Mouse (Mus musculus) spleen, adult 2 months (tissue): ENCODE data around the gene Tmem243. TPM values are rescaled to one million over a fixed set of nuclear protein-coding genes. Genes with fewer than 3 reads are reported as not detected.

Source experiments
- DNase-seq, 2 experiments: peaks; one replicate each; pipeline versions ENCODE4 v3.0.0 to v3.0.0-alpha.2; 2012 to 2021; ENCODE audit warnings: low spot score in 2 of 2, low read depth in 1 of 2
- H3K27ac ChIP-seq: fragments of 200-500 bp; 2 replicates; pipeline ENCODE4 v1.5.1; 2012; ENCODE audit warnings: low read length, inconsistent platforms; ENCODE audit not compliant: insufficient read depth
- H3K27me3 ChIP-seq: fragments of 200-500 bp; 2 replicates; pipeline ENCODE4 v1.6.1; 2012; ENCODE audit warnings: mild to moderate bottlenecking, moderate library complexity, low read length, inconsistent platforms; ENCODE audit not compliant: control insufficient read depth, insufficient read depth
- H3K36me3 ChIP-seq: fragments of 200-500 bp; 2 replicates; pipeline ENCODE4 v1.6.1; 2012; ENCODE audit warnings: mild to moderate bottlenecking, low read length, inconsistent platforms; ENCODE audit not compliant: control insufficient read depth, insufficient read depth
- H3K4me1 ChIP-seq: fragments of 200-500 bp; 2 replicates; pipeline ENCODE4 v1.6.1; 2011; ENCODE audit warnings: inconsistent platforms; ENCODE audit not compliant: control insufficient read depth, insufficient read depth, insufficient read length
- H3K4me3 ChIP-seq: fragments of 200-500 bp; 2 replicates; pipeline ENCODE4 v1.5.1; 2011; ENCODE audit warnings: mild to moderate bottlenecking, inconsistent platforms; ENCODE audit not compliant: insufficient read depth, insufficient read length; ENCODE audit errors: extremely low read depth
- CTCF ChIP-seq: fragments of 200-500 bp; IDR thresholded peaks from 2 replicates; pipeline ENCODE4 v1.5.1; 2011; ENCODE audit warnings: mild to moderate bottlenecking, inconsistent platforms; ENCODE audit not compliant: insufficient read depth, insufficient read length, insufficient replicate concordance; ENCODE audit errors: extremely low read depth
- POLR2A ChIP-seq: fragments of 200-500 bp; IDR thresholded peaks from 2 replicates; pipeline ENCODE4 v1.6.1; 2011; ENCODE audit warnings: low read depth, low read length, inconsistent platforms
- WGBS: fragments of 180-500 bp; shearing (Covaris S2); methylation state at CpG from one replicate; pipeline ENCODE4 v1.1.7; 2018; 5-methylcytosine and 5-hydroxymethylcytosine counted together
- polyA plus RNA-seq: library from polyadenylated mRNA; depleted of rRNA; stranded (reverse); fragments of >200 nt; gene quantifications from 2 replicates; pipeline ENCODE4 v1.2.3, GENCODE M21; 2012; rRNA removed

The Tmem243 gene
- polyA plus RNA-seq, 1 experiment = 56.1 TPM

GRCm38 (mm10) chr5:9173295-9173694, 72.8 kb downstream of the Tmem243 start:
- TF ChIP-seq CTCF = no peak
- no peak for TF ChIP-seq POLR2A

DNA sequence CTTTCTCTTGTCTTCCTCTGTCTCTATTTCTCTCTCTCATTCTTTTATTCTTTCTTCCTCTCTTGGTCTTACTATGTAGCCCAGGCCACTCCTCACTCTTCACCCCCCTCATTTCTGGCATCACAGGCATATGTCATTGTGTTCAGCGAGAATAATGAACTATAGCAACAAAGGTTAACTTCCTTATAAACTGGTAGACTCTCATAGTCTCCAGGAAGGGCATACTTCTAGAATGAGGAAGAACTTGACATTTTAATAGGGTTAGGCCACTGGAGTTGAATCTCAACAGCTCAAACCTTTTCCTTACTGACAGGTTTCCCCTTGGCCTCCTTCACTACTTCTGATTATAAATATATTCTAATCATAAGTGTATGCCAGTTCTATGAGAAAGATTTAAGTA, 86.0 kb downstream of the Tmem243 start:
- no peak for DNase-seq
- Histone ChIP-seq H3K4me1 (no peaks in the 10 kb centered on the region), H3K27ac (no peak overlapping the region), H3K36me3 (no peaks in the 10 kb centered on the region), H3K4me3 (no peak overlapping the region), H3K27me3 (no peaks in the 10 kb centered on the region)
- TF ChIP-seq CTCF (no peak), POLR2A (no peak)
- 41% methylated on average over 1 of the region's 1 CpGs for WGBS

More at GRCm38 (mm10) chr5:9173295-9173694, 72.8 kb downstream of the Tmem243 start:
- H3K4me3 ChIP-seq = no peak overlapping the region
- no peak for DNase-seq
- WGBS = 45% methylated on average over 2 of the region's 2 CpGs
- H3K27me3 ChIP-seq = no peaks in the 10 kb centered on the region
- H3K4me1 ChIP-seq = no peaks in the 10 kb centered on the region
- H3K27ac ChIP-seq = no peak overlapping the region
- H3K36me3 ChIP-seq = no peaks in the 10 kb centered on the region

Other genes starting within 250 kb of the Tmem243 start
- gene Abcb4, start 207.0 kb upstream of the Tmem243 start, polyA plus RNA-seq = 4.9 and 6.9 TPM in 2 replicates
- 3.1 and 3.5 TPM in 2 replicates for gene Crot, start 103.3 kb upstream of the Tmem243 start, polyA plus RNA-seq
- gene Dmtf1, start 61.1 kb downstream of the Tmem243 start, polyA plus RNA-seq = 8.0 and 9.0 TPM in 2 replicates
- 0.02 and 0.06 TPM in 2 replicates for gene 9330182L06Rik, start 165.4 kb downstream of the Tmem243 start, polyA plus RNA-seq